Mouse (Mus musculus): ENCODE measurements at regions not wholly inside any gene's neighbourhood (a gene's known extent, or its start where the extent isn't known, plus 50 kb on each side); places are given as distances from the start of the nearest gene placed in this dataset.

- no peaks in the 10 kb centered on the region for H3K79me2 ChIP-seq (replicated peaks; ENCODE audit: control insufficient read depth, insufficient read depth, low read length)
- 42% methylated on average over 1 of the region's 1 CpGs for WGBS
- H3K4me1 ChIP-seq (ENCODE audit: control insufficient read depth, insufficient read depth, low read length) = no peaks in the 10 kb centered on the region
- H3K4me3 ChIP-seq = no peak overlapping the region
- TF ChIP-seq CTCF (IDR thresholded peaks at IDR 0.05) (no peak), POLR2A (IDR thresholded peaks at IDR 0.05; ENCODE audit: insufficient read depth, low read depth, low read length) (no peak), EP300 (IDR thresholded peaks at IDR 0.05; ENCODE audit: insufficient read depth, low read depth, low read length) (no peak)
- no peak for DNase-seq
- intact Hi-C loops (cut with DNase I) = no loop called here
- no peak overlapping the region for H3K27ac ChIP-seq
- H3K36me3 ChIP-seq (ENCODE audit: control insufficient read depth, insufficient read depth, low read length) = no peaks in the 10 kb centered on the region
- H3K27me3 ChIP-seq (ENCODE audit: control insufficient read depth, insufficient read depth, low read length) = no peaks in the 10 kb centered on the region
- H3K9ac ChIP-seq (ENCODE audit: low read depth, low read length) = no peak overlapping the region
Observed at GRCm38 (mm10) chr7:129524369-129524915, 67.2 kb upstream of the Wdr11 start.

- Histone ChIP-seq H3K4me1 (ENCODE audit: control insufficient read depth, insufficient read depth, low read length) (no peaks in the 10 kb centered on the region), H3K4me3 (no peak overlapping the region), H3K9ac (ENCODE audit: low read depth, low read length) (no peak overlapping the region), H3K79me2 (replicated peaks; ENCODE audit: control insufficient read depth, insufficient read depth, low read length) (no peaks in the 10 kb centered on the region), H3K27ac (no peak overlapping the region), H3K27me3 (ENCODE audit: control insufficient read depth, insufficient read depth, low read length) (no peaks in the 10 kb centered on the region), H3K36me3 (ENCODE audit: control insufficient read depth, insufficient read depth, low read length) (no peaks in the 10 kb centered on the region)
- intact Hi-C loops (cut with DNase I) = no loop called here
- no peak for DNase-seq
- WGBS = 64% methylated on average over 3 of the region's 3 CpGs
- TF ChIP-seq POLR2A (IDR thresholded peaks at IDR 0.05; ENCODE audit: insufficient read depth, low read depth, low read length) (no peak), EP300 (IDR thresholded peaks at IDR 0.05; ENCODE audit: insufficient read depth, low read depth, low read length) (no peak), CTCF (IDR thresholded peaks at IDR 0.05) (no peak)
Observed at GRCm38 (mm10) chr7:129525985-129526384, 65.7 kb upstream of the Wdr11 start.

- Histone ChIP-seq H3K4me1 (ENCODE audit: control insufficient read depth, insufficient read depth, low read length) (no peaks in the 10 kb centered on the region), H3K36me3 (ENCODE audit: control insufficient read depth, insufficient read depth, low read length) (no peaks in the 10 kb centered on the region), H3K9ac (ENCODE audit: low read depth, low read length) (no peak overlapping the region), H3K27me3 (ENCODE audit: control insufficient read depth, insufficient read depth, low read length) (no peaks in the 10 kb centered on the region), H3K27ac (no peak overlapping the region), H3K79me2 (replicated peaks; ENCODE audit: control insufficient read depth, insufficient read depth, low read length) (no peaks in the 10 kb centered on the region), H3K4me3 (no peak overlapping the region)
- TF ChIP-seq CTCF (IDR thresholded peaks at IDR 0.05) (no peak), EP300 (IDR thresholded peaks at IDR 0.05; ENCODE audit: insufficient read depth, low read depth, low read length) (no peak), POLR2A (IDR thresholded peaks at IDR 0.05; ENCODE audit: insufficient read depth, low read depth, low read length) (no peak)
- WGBS = 39% methylated on average over 6 of the region's 6 CpGs
- DNase-seq = no peak
- intact Hi-C loops (cut with DNase I) = no loop called here
Observed at GRCm38 (mm10) chr7:129528263-129528662, 63.4 kb upstream of the Wdr11 start.

GRCm38 (mm10) chr7:129533366-129533905 lies 58.2 kb upstream of the Wdr11 start:
- no peaks in the 10 kb centered on the region for H3K36me3 ChIP-seq (ENCODE audit: control insufficient read depth, insufficient read depth, low read length)
- no peaks in the 10 kb centered on the region for H3K4me1 ChIP-seq (ENCODE audit: control insufficient read depth, insufficient read depth, low read length)
- 72% methylated on average over 6 of the region's 6 CpGs for WGBS
- no peaks in the 10 kb centered on the region for H3K27me3 ChIP-seq (ENCODE audit: control insufficient read depth, insufficient read depth, low read length)
- no peak overlapping the region for H3K4me3 ChIP-seq
- H3K9ac ChIP-seq (ENCODE audit: low read depth, low read length) = no peak overlapping the region
- DNase-seq = no peak
- H3K79me2 ChIP-seq (replicated peaks; ENCODE audit: control insufficient read depth, insufficient read depth, low read length) = no peaks in the 10 kb centered on the region
- intact Hi-C loops (cut with DNase I) = no loop called here
- H3K27ac ChIP-seq = no peak overlapping the region
- TF ChIP-seq POLR2A (IDR thresholded peaks at IDR 0.05; ENCODE audit: insufficient read depth, low read depth, low read length) (no peak), EP300 (IDR thresholded peaks at IDR 0.05; ENCODE audit: insufficient read depth, low read depth, low read length) (no peak), CTCF (IDR thresholded peaks at IDR 0.05) (no peak)

Measured in heart, adult 2 months (tissue).